Mouse (Mus musculus) 416B (cell line): ENCODE results near the gene Tcp11x2.

ENCODE experiments used
- DNase-seq: peaks from one replicate; pipeline ENCODE4 v3.0.0; 2011; ENCODE audit warnings: low read depth

Gene Tcp11x2

DNA sequence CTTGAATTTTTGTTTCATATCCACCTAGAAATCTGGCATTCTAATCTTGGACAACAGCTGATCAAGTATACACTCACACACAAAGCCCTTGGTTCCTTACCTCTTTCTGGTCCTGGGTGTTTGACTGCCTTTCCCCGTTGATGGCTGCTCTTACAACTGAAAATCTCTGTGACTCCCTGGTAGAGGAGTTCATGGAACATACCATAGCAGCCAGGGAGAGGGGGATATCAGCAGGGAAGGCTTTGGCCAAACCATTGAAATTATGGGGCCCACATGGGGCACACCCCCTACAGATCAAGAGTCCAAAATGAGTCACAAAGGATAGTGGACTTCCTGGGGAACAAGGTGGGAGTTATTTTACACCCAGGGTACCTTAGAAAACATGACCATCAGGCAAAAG lies at the start of gene Tcp11x2:
TSS of gene Tcp11x2 (minus strand) at position 158 of the 400 bp plus-strand sequence.
- DNase-seq = no peak

DNA sequence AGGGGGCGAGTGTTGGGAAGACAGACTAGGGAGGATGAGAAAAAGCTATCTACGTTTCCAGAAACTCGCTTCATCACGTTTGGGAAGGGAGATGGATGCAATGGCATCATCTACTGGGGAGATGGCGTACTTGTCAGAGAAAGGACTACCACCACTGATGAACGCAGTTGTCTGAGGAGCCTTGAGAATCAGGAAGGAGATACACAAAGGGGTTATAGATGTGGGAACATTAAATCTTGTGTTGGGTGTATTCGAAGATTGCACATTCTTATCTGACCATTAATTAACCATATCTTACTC lies 49.4 kb upstream of the Tcp11x2 start:
- no peak for DNase-seq

DNA sequence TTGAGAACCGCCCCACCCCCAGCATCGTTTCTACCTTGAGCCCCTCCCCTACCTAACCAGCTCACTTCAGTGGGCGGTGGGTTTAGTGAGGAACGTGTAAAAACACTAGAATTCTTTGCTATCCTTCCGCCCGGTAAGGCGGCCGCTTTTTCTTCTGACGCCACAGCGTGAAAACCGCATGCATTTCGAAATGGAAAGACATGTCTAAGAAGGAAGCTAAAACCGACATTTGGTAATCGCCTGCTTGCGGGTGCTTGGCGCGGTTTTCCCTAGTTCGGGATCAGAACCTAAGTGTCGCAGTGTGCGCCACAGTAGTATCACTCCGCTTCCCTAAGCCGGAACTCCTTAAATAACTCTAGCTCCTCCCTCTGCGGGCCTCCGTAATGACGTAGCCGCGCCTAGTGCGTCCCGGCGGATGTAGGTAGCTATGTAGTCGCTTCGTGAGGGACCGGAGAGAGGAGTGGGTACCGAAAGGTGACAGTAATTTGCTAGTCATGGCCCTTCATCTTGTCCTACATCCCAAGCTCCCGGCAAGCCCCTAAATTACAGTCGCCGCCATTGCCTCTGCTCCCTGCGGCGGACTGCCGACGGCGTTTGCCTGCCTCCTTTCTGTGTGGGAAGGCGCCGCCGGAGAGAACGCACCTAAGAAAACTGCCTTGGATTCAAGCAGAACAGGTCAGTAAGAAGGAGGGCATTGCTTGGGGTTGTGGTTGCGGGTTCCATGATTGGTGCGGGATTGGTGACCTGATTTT lies 48.9 kb upstream of the Tcp11x2 start, which contains the start of the genes Armcx5 and Gprasp1:
TSS of gene Armcx5 (plus strand) at position 430 of the 752 bp plus-strand sequence.
TSS of gene Gprasp1 (plus strand) at position 430 of the 752 bp plus-strand sequence.
- peak; percentile 89 for DNase-seq

DNA sequence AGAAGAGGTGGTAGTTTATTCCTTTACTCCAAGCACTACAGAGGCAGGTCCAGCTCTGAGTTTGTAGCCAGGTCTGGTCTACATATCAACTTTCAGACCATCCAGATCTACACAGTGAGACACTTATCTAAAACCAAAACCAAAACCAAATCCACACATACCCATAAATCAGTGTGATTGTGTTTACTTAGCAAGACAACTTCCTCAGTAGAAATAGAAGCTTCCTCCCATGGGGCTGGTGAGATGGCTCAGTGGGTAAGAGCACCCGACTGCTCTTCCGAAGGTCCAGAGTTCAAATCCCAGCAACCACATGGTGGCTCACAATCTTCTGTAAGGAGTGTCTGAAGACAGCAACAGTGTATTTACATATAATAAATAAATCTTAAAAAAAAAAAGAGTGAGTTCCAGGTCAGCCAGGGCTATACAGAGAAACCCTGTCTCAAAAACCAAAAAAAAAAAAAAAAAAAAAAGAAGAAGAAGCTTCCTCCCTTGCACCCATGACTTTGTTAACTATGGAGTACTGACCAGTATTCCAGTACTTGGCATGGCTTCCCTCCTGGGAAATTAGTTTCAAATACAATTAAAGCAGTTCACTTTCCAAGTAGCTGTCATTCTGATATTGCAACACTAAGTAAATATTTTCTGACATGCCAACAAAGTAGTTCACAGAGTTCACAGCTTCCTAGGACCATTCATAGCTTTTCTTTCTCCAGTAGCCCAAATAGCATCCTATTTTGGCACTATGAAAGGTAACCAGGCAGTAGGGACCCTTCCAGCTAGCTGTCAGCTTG lies 45.3 kb upstream of the Tcp11x2 start:
- DNase-seq = peak; percentile 24

DNA sequence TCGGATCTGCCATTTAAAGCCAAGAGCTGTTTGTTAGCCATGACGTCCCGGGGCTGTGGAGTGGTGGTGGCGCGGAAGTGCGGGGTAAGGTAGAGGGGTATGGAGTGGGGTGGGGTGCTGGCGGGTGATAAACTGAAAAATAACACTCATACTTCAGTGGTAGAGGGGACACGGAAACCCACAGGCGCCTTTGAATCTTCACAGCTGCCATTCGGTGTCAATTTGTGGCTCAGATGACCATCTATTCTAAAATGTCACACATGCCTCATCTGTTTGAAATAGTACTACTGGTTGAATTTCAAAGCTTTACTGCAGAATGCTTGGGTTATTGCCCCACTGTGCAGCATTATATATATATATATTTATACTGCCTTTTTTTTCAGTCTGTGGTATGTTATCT lies 31.6 kb upstream of the Tcp11x2 start, which contains the start of gene Tmsb15a:
TSS of gene Tmsb15a (minus strand) at position 101 of the 400 bp plus-strand sequence.
- no peak for DNase-seq

DNA sequence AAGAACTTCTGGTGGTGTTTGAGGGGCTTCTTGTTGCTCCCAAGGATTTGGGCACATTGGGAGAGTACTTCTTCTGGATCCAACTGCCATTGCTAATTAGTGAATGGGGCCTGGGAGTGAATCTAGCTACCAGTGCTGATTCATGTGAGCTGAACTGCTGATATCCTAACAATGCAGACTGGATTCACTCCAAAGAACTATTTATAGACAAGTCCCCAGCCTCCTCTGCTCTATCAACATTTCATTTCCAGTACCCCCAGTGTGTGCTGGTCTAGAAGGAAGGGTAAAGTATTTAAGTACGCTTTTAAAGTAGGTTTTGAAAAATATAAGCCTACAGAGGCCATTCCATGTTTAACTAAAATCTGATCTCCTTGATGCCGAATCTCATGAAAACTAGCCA lies 19.3 kb upstream of the Tcp11x2 start:
- no peak for DNase-seq

DNA sequence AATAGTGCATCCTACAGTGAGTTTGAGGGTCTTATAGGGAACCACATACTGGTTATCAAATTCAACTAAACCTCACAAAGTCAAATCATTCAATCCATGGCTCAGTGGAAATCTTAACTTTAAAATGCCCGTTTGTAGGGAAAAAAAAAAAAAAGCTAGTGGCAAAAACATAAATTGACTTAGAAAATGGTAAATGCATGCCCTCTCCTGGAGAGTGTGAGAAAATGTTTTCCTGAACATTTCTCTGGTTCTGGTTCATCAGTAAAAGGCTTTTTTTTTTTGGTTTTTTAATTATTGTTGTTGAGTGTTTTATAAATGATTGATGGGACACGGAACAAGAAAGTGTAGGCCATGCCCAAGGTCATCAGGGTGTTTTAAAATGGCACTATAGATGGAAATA lies 10.8 kb upstream of the Tcp11x2 start:
- peak; percentile 1 for DNase-seq

DNA sequence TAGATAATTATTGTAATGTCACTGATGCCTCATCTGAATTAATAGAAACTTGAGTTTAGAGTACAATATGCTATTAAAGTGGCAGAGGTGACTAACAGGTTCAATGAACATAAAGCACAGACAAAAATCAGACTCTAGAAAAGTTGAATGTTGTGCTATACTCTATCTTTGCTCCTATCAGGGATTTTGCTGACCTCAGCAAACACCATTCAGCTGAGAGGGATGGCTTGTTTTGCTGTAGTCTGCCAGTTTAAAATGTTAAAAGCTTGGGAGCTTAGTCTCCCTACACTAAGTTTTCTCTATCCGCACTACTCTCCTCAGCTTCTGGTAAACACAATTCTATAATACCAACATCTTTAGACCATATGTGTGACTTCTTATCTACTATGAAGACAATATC lies 9.5 kb upstream of the Tcp11x2 start:
- DNase-seq = no peak

DNA sequence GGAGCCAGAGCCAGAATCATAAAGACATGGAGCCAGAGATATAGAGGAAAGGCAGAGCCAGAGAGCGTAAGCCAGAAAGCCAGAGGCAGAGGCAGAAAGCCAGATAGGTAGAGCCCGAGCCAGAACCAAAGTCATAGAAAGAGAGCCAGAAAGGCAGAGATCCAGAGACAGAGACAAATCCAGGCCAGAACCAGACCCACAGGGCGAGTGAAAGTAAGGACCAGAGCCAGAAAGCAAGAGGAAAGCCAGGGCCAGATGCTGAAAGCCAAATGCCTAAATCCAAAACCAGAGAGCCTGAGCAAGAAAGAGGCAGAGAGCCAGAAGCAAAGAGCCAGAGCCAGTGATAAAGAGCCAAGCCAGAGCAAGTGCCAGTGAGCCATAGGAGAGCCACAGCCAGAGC lies 5.8 kb downstream of the Tcp11x2 start:
- no peak for DNase-seq

DNA sequence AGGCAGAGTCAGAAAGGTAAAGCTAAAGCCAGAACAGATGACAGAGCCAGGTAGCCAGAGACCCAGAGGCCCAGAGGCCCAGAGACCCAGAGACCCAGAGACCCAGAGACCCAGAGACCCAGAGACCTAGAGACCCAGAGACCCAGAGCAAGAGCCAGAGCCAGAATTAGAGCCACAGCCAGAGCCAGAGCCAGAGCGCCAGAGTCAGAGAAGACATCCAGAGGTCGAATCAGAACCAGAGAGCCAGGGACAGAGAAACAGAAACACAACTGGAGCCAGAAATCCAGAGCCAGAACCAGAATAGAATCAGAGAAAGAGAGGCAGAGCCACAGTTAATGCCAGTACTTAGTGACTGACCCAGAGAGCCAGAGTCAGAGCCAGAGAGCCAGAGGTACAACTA lies 11.7 kb downstream of the Tcp11x2 start:
- no peak for DNase-seq

DNA sequence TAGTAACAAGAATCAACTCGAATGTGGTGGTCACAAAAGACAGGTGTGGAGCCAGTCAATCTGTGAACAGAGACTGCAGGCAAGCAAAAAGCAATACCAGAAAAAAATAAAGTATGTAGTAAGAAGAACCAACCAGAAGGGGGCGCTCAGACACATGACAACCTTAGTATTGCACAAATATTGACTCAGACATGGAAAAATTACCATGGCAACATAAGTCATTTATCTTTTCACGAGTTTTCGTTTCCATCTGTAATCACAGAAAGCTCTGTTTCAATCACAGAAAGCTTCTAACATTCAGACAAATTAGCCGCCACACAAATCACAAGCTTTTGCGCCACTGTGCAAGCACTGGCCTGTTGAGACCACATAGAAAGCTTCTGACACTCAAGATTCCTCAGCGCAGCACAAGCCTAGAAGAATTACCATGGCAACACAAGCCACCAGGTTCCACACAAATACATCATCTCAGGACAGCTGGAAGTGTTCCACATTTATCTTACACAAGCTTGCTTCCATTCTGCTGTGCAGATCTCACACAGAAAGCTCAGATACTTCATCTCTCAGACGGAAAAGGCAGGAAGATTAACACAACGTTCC lies 41.3 kb downstream of the Tcp11x2 start:
- peak; percentile 44 for DNase-seq

DNA sequence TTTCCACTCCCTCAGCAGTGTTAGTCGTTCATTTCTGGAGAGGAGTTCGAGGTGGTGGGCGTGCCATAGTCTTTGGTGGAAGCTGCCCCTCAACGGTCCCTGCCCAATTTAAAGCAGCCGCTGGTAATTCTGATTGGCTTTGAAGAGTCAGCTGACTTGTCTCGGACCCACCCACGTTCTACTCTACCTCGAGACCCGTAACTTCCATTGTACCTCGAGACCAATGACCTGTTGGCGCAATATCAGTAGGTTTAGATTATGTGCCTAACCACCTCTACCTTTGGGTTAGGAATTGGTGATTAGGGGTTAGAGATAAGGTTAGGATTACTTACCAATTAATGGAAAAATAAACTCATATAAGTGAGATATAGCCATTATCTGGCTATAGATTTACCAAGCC lies 66.0 kb downstream of the Tcp11x2 start, which contains the start of gene Prame:
TSS of gene Prame (minus strand) at position 101 of the 400 bp plus-strand sequence.
- DNase-seq = no peak
